Mouse (Mus musculus) heart, postnatal 0 days (tissue): ENCODE measurements at regions not wholly inside any gene's neighbourhood (a gene's known extent, or its start where the extent isn't known, plus 50 kb on each side); places are given as distances from the start of the nearest gene placed in this dataset.

ENCODE experiments used
- CTCF ChIP-seq: IDR thresholded peaks from 2 replicates; pipeline ENCODE4 v1.5.1; 2016; ENCODE audit warnings: antibody characterized with exemption, control low read depth, low read depth
- EP300 ChIP-seq: IDR thresholded peaks from 2 replicates; pipeline ENCODE4 v1.6.1; 2016; ENCODE audit warnings: antibody characterized with exemption, low read depth

DNA sequence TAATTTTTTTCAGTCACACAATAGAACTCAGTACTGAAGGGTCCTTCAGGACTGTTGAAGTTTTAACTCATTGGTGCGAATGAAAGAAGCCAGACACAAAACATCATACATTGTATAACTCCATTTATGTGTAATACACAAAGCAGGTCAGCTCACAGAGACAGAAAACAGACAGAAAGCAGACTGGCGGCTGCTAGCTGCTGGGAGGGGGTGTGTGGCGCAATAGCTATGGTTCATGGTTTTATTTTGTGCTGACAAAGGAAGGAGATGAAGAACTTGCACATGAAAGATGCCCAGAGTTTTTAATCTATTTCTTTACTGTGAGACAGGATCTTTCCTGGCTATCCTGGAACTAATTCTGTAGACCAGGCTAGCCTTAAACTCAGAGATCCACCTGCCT is 51.3 kb upstream of the Ednra start:
- TF ChIP-seq CTCF (no peak), EP300 (no peak)
